Mouse (Mus musculus) spleen, embryonic (tissue): ENCODE data around the gene Thsd7b.

ENCODE experiments used
- CTCF ChIA-PET: fragments of 350-600 bp; sonication (Branson Sonifier 250); formaldehyde crosslinking; loops from one replicate; lab custom pipeline; 2022; lab: Charles Lee

The Thsd7b gene

GRCm38 (mm10) chr1:129519751-129520150 is 246.6 kb downstream of the Thsd7b start:
- CTCF ChIA-PET: no interaction called here

DNA sequence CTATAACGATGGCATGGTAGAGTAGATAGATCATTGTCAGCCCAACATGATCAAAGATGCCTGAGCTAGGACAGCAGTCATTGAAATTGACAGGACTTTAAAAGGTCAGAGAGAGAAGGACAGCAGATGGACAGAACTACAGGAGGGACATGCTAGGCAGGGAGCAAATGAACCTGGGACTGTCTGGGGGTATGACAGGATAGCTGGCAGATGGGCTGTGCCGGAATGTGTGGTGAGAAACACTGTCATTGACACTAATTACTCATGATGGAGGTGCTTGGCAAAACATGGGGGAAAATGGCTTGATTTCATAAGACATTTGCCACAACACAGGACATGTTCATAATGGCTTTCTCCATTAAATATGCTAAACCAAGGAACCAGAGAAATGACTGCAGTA is 253.9 kb downstream of the Thsd7b start:
- CTCF ChIA-PET: no interaction called here

DNA sequence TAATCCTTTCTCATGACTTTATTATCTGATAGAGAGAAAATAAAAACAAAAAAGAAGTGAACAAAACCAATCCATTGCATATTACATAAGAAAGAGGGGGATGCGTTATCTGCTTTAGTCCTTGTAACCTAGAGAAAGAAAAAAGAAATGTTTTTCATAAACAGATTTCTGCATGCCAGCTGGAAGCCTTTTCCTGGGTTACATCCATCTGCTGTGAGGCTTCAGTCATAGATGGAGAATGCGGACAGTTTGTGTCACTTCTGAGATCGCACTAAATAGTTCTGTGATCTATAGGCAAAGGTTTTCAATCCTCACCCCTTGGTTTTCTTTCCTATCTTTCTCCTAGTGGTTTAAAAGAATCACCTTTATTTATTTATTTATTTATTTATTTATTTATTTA is 259.1 kb downstream of the Thsd7b start:
- CTCF ChIA-PET: no interaction called here

DNA sequence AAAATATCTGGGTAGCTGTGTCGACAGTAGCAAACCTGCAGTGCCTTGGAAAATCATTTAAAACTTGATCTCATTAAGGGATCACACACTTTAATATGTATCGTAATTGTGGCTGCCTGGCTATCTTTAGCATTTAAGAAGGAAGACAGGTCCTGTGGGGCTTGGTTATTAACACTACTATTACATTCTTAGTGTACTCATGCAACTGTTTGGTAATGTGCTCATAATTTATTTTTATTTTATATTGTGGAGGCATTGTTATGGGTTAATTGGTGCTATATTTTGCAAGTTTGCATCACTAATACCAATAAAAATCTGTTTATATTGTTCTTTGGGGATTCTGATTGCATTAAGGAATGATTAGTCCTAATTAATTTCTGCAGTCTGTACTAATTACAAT is 265.4 kb downstream of the Thsd7b start:
- CTCF ChIA-PET: no interaction called here

DNA sequence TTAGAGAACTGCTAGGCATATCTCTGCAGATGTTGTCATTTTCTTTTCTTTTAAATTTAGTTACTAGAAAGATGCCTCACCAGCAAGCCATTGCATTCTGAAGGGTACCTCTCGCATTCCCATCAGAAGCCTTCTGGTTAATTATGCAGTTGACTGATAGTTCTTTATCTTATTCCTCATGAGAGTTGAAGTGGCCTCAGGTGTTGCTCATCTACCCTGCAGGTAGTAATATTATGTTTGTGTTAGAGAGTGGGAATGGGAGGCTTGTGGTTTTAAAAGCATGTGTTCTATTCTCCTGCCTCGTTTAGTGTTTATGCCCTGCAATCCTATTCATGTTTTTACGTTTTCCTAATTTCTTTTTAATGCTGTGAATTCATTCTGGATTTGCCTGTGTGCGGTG is 265.9 kb downstream of the Thsd7b start:
- CTCF ChIA-PET: no interaction called here

DNA sequence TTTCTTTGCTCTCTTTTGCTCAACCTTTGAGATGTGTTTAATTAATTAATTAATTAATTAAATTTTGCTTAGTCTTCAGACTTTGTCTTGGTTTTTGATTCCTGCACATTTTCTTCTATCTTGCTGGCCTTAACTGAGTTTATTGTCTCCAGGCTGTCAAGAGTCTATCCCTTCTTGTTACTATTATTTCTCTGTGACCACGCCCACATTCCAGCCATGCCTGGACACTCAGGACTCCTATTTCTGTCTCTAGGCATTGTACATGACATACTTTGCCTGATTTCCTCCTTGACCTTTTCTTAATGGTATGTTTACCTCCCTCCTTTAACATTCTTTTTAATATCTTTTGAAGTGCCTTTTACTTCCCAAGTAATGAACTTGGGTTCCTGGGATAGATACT is 267.6 kb downstream of the Thsd7b start:
- CTCF ChIA-PET: no interaction called here

- CTCF ChIA-PET: no interaction called here
Observed at GRCm38 (mm10) chr1:129542563-129543146, 269.6 kb downstream of the Thsd7b start.

DNA sequence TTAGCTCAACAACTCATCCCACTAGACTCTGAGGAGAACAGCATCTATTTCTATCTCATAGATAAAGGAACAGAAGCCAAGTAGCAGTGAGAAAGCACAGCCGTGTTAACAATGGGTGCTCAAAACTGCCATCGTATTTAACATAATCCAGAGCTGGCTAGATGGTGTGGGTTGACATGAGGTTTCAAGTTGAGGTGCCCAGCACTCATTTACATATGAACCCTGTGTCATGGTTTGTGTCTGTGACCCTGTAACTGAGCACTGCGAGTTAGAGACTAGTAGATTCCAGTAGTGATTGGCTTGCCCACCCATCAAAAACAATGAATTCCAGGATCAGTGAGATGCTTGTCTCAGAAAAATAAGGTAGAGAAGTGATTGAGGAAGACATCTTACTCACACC is 270.1 kb downstream of the Thsd7b start:
- CTCF ChIA-PET: no interaction called here

DNA sequence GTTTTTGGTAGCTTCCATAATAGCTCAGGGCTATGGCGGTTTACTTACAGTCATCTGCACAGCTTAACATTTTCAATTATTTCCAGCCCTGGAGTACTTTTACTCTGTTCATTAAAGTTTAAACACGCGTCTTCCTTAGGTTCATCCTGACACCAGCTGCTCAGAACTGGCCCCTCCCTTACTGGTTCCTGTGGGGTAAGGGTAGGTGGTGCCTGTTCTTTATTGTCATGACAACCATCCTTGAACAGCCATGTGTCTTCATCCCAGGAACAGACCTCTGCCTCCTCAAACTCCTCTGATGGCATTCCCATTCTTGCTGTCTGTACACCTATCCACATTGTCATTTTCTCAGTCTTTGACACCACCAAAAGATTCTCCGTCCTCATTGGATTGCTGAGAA is 285.0 kb downstream of the Thsd7b start:
- CTCF ChIA-PET: no interaction called here

DNA sequence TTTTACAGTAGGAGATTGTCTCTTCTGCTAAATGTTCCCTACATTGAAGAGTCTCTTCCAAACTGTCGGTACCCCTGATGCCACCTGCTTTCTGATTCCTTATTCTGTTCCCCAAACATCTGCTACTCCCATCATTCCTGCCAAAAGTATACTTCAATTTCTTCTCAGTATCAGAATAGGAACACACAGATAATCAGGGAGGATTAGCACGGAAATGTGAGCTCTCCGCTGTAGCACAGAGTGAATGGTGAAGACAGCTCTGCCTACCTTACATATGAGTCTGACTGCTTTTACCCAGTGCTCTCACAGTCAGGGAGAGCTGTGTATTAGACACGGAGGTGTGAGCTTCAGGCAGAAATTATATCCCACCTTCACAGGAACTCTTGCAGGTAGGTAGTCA is 286.0 kb downstream of the Thsd7b start:
- CTCF ChIA-PET: no interaction called here

DNA sequence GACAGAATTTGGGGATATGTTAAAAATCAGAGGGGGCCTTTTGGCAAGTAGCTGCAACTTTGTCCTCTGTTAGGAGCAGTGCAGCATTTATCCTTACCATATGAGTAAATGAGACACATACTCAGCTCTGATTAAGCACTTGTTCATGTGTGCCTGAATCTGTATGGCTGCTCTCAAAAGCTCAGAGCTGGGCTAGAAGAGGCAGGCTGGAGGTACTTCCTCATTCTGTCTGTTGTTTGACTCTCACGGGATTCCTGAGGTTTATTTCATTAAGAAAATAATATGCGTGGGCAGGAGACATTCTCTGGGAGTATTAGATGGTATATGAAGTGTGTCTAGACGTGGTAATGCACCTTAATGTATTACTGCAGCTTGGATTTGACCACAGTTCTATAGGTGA is 286.7 kb downstream of the Thsd7b start:
- CTCF ChIA-PET: no interaction called here

DNA sequence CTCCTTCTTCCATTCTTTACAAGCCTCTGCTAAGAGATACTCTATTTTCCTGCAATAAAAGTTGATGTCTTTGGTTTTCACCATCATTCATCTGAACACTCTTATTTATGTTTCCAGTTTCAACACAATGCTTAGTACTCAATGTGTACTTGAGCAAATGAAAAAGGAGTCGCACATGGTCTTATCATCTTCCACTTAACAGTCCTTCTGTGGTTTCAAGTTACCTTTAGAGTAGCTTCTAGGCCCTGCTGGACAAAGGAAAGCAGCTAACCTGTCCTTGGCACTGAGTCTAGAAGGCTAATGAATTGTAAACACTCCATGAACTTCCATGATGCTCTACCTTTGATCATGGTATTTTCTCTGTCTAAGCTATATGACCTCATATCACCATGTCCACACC is 289.6 kb downstream of the Thsd7b start:
- CTCF ChIA-PET: no interaction called here

DNA sequence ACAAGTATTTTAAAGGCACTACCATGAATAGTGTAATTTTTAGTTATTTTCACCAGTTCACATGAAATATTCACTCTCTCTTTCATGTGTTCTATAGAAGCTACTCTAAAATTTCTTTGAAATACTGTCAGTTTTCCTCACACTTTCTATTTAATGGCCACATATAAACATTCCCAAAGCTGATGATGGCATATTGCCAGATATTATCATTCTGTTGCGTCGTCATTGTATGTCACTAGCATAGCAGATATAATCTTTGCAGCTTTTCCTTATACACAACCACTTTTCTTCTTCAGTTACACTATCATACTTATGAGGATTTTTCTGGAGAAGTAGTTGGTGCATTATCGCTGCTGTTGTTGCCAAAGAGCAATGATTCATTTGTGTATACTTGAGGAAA is 297.4 kb downstream of the Thsd7b start:
- CTCF ChIA-PET: no interaction called here

DNA sequence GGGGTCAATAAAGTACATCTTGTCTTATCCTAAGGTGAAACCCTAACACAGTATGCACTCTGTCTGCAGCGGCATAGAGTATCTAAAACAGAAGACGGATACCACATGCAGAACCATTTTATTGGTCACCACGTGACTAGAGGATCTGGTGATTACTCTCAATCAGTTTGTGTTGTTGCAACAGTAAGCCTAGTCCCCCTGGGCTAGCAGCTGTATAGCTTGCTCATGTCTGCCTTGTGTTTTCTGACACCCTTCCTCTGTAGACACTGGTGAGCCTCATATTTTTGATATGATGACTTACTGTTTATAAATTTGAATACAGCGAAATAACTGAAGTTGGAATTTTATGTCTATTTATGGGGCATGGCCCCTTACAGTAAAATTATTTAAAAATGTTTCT is 306.9 kb downstream of the Thsd7b start:
- CTCF ChIA-PET: no interaction called here

DNA sequence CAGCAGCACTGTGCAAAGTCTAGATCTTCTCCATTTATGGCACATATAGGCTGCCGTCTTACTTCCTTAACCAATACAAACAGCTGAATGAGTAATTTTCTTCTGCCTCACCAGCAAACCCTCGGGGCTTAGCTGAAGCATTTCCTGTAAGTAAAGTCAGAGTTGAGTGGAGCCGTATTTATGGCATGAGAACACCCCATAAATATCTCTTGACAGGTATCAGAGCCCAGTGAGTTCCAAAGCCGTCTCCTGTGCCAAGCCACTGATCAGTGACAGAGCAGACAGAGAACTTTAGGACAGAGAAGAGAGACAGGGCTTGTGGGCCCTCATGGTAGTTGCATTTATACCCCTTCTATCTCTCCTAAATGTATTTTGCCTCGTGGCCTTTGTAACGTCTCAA is 313.5 kb downstream of the Thsd7b start:
- CTCF ChIA-PET: no interaction called here

DNA sequence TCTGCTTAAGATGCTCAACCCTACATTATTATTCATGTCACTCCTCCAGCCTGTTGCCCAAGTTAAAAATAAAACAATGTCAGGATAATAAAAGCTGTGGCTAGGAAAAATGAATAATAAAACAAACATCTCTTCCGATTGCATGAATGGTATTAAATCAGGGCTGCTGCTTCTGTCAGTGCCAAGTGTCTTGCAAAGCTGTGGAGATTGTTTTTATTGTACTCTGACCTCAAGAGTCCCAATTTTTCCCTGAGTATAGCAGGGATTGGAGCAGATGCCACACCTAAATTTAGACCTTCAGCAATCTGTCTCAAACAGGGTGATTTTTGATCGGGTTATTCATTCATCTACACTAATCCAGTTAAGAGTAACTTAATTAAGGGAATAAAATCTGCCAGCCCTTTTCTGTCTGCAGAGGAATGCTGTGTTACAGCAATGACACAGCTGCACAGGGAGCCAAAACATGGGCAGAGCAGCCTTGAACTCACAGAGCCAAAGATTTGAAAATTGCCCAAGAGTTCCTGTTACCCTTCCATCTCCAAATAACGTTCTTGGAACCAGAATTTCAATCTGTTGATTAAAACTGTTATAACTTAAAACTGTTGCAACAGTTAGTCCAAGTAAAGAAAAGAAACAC is 316.4 kb downstream of the Thsd7b start:
- CTCF ChIA-PET: no interaction called here

DNA sequence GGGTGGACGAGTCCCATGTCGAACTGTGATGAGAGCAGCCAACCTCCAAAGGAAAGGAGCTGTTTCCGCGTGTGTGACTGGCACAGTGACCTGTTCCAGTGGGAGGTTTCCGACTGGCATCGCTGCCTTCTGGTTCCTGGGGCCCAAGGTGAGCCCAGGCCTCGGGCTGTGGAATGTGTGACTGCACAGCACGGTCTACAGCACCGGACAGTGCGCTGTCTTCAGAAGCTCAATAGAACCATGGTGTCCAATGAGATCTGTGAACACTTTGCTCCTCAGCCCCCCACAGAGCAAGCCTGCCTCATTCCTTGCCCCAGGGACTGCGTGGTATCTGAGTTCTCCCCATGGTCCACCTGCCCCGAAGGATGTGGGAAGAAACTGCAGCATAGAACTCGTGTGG is 322.3 kb downstream of the Thsd7b start:
- CTCF ChIA-PET: no interaction called here

GRCm38 (mm10) chr1:129600933-129601332 is 327.8 kb downstream of the Thsd7b start:
- CTCF ChIA-PET: no interaction called here

DNA sequence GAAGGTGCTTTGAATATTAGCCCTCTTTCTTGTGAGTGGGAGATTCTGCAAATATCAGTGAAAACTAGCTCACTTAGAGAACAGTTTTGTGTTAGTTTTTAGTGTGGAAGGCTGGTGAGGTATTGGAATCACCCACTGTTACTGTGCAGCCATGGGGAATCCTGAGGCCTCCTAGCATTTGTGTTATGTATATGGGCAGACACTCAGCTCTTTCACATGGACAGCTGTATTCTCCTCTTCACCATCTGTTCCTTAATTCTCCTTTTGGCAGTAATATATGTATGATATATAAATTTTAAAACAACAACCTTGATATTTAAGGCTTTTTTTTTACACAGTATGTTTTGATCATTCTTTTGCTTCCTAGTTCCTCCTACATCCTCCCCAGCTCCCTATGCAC is 329.2 kb downstream of the Thsd7b start:
- CTCF ChIA-PET: no interaction called here

DNA sequence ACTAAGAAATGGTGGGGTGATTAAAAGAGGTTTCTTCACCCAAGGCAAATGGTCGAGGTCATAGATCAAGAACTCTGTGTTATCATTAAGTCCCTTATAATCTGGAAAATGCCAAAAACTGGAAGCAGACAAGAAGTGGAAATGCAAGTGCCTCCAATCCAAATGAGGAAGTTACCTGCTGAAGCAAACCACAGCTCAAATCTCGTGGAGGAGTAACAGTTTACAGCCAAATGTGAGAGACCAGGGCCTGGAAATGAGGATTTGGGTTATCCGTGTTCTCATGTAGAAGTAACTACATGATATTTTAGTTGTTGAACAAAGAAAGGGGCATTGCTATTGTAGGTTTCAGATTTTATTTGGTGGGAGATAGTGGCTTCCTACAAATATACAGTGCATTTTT is 335.3 kb downstream of the Thsd7b start:
- CTCF ChIA-PET: no interaction called here

DNA sequence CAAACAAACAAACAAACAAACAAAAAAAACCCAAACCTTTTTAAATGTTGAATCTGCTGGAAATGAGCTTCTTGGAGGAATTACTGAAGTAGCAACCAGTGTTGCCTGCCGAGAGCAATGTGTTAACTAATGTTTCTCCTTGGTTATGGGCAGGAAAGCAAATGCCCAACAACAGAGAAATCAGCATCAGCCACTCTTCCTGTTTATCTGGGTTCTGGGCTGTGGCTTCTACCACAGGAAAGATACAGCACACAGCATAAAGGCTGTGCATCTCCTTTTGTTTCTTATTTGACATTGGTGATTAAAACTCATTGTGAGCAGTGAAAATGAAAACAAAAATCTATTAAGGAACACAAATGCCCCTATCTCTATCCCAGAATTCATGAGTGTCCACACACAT is 343.0 kb downstream of the Thsd7b start:
- CTCF ChIA-PET: no interaction called here

DNA sequence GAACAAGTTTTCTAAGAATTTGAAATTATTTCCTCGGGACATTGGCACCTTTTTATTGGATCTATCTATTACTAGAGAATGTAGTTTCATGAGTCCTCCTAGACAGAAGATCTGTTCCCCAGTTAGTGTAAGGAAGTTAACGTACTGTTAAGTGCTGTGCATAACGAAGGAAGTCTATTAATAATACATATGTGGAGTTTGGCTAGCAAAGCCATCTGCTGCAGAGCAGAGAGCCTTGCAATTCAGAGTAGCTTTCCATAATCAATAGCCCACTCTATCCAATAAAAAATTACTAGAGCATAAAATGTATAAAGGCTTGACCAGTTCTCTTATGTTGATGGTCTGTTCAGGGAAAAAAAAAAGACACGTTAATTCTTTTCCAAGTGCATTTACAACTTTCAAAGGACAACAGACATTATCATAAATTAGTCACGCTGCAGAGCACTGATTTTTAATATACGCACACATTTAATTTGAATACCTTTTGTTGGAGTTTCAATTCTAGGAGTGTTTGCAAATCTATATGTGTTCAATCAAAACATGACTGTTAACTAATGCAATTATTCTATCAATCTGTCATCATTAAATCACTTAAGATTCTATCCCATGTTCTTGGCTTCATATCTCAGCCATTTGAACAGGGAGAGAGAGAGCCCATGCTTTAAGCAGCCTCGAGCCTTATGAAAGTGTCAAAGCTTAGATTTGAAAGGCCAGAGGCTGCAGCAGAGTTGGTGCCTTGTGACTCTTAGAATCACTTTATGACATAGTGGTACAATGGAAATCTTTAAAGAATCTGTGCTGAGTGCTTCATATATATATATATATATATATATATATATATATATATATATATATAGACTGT is 346.6 kb downstream of the Thsd7b start:
- CTCF ChIA-PET: no interaction called here

GRCm38 (mm10) chr1:129624519-129624918 is 351.4 kb downstream of the Thsd7b start:
- CTCF ChIA-PET: no interaction called here
